ENCODE assay signal across 9 mouse cellular contexts in the genomic region with DNA sequence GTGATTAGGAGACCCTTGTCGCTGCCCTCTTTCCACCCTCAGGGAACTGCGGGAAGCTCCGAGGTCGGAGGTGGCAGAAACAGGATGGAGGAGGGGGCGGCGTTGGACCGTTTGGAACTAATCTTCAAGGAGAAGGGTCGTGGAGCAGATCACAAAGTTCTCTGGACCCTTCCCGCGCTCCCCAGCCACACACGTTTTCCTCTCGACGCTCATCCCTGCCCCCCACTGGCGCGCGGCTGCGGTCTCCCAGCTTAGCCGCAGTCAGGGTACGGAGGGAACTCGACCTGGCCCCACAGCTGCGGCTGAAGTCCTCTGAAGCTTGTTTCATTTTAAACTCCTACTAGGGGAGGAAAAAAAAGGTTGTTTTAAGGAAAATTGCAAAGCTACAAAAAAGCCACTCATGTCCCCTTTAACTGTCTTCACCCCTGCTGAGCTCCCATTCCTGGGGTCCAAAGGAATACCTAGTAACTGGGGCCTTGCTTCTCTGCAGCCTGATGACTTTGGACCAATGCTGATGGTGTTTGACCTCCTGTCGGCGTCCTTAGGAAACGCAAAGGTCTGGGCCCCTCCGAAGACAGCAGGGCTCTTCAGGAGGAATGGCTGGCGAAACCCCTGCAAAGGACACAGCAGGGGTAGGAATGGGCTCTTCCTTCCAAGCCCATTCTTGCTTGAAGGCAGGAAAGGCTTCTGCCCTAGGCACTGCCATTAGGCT. TPM values are rescaled to one million over a fixed set of nuclear protein-coding genes. Genes with fewer than 3 reads are reported as not detected.
DNase-seq lines count a peak whose midpoint lies in the region; ATAC-seq and TF ChIP-seq lines count a peak whose summit lies in the region.
"Had no signal": no experiment of that assay in that cellular context is flagged by ENCODE, and none has a peak within 500 bp of the region (broad histone marks: within the 10 kb centered on the region; RNA-seq: fewer than 3 reads in every experiment).

No protein-coding gene starts in this region.

- intact Hi-C loops in left cerebral cortex, adult 2 months (cut with DNase I) = loop anchor here (5.0 kb wide), 3 partner anchors 130 to 300 kb away; no protein-coding TSS in a partner anchor

- no peaks in the 10 kb centered on the region for H3K9me3 ChIP-seq in embryonic facial prominence, embryonic 13.5 days
- no peaks in the 10 kb centered on the region for H3K9me3 ChIP-seq in hindbrain, embryonic 16.5 days (ENCODE audit: control insufficient read depth, low read length)
- no peaks in the 10 kb centered on the region for H3K9me3 ChIP-seq in neural tube, embryonic 11.5 days (ENCODE audit: control insufficient read depth, low read length)

- H3K36me3 ChIP-seq in embryonic facial prominence, embryonic 13.5 days = no peaks in the 10 kb centered on the region
- no peaks in the 10 kb centered on the region for H3K36me3 ChIP-seq in hindbrain, embryonic 16.5 days (ENCODE audit: control insufficient read depth, insufficient read depth, low read length)
- H3K36me3 ChIP-seq in neural tube, embryonic 11.5 days (ENCODE audit: control insufficient read depth, insufficient read depth, low read length) = no peaks in the 10 kb centered on the region

- peaks cover 42% of the 10 kb centered on the region for H3K4me1 ChIP-seq in embryonic facial prominence, embryonic 13.5 days
- peaks cover 31% of the 10 kb centered on the region for H3K4me1 ChIP-seq in hindbrain, embryonic 16.5 days (ENCODE audit: control insufficient read depth, insufficient read depth, low read depth, low read length)
- H3K4me1 ChIP-seq in neural tube, embryonic 11.5 days (ENCODE audit: control insufficient read depth, insufficient read depth, low read length) = peaks cover 23% of the 10 kb centered on the region

- TF ChIP-seq CTCF in left cerebral cortex, adult 2 months (IDR thresholded peaks at IDR 0.05) = no peak

- WGBS in embryonic facial prominence, embryonic 13.5 days = 5% methylated on average over 26 of the region's 26 CpGs
- 4% methylated on average over 22 of the region's 26 CpGs for WGBS in hindbrain, embryonic 16.5 days
- WGBS in neural tube, embryonic 11.5 days = 2% methylated on average over 26 of the region's 26 CpGs

- peaks cover 20% of the 10 kb centered on the region for H3K27me3 ChIP-seq in embryonic facial prominence, embryonic 13.5 days
- H3K27me3 ChIP-seq in hindbrain, embryonic 16.5 days (replicated peaks; ENCODE audit: control insufficient read depth, insufficient read depth, low read length) = peaks cover 3% of the 10 kb centered on the region
- H3K27me3 ChIP-seq in neural tube, embryonic 11.5 days (ENCODE audit: control insufficient read depth, insufficient read depth, low read length) = peaks cover 7% of the 10 kb centered on the region; the same call in 1 of the 2 replicates

- H3K27ac ChIP-seq in left cerebral cortex, adult 2 months = no peak overlapping the region
- H3K27ac ChIP-seq in embryonic facial prominence, embryonic 13.5 days = peak overlapping the region; percentile 99
- H3K27ac ChIP-seq in hindbrain, embryonic 16.5 days (ENCODE audit: low read depth, low read length) = no peak overlapping the region; the same call in 1 of the 2 replicates
- no peak overlapping the region for H3K27ac ChIP-seq in neural tube, embryonic 11.5 days (ENCODE audit: low read depth, low read length)

- ATAC-seq in embryonic facial prominence, embryonic 13.5 days (ENCODE audit: insufficient number of reproducible peaks, insufficient read depth, low FRiP score, low TSS enrichment, low read depth) = no peak
- no peak for ATAC-seq in hindbrain, embryonic 16.5 days
- ATAC-seq in neural tube, embryonic 11.5 days (ENCODE audit: insufficient read depth, low FRiP score, low TSS enrichment) = no peak

- H3K4me3 ChIP-seq in left cerebral cortex, adult 2 months = peak overlapping the region; percentile 8; the same call in 1 of the 2 replicates
- H3K4me3 ChIP-seq in embryonic facial prominence, embryonic 13.5 days = peak overlapping the region; percentile 84
- H3K4me3 ChIP-seq in hindbrain, embryonic 16.5 days (ENCODE audit: low read length) = peak overlapping the region; percentile 90
- H3K4me3 ChIP-seq in neural tube, embryonic 11.5 days (ENCODE audit: low read depth, low read length) = peak overlapping the region; percentile 95

- H3K9ac ChIP-seq in embryonic facial prominence, embryonic 13.5 days = peak overlapping the region; percentile 69
- H3K9ac ChIP-seq in hindbrain, embryonic 16.5 days (ENCODE audit: low read depth, low read length) = peak overlapping the region; percentile 67
- H3K9ac ChIP-seq in neural tube, embryonic 11.5 days (ENCODE audit: low read length) = peak overlapping the region; percentile 26

- DNase-seq in left cerebral cortex, adult 2 months (ENCODE audit: extremely low spot score in 1 of 2, low spot score in 2 of 2) = no peak
- DNase-seq in left cerebral cortex, adult 18-20 months (ENCODE audit: low spot score in 2 of 2) = no peak
- peak; percentile 52 for DNase-seq in neural tube, embryonic 11.5 days (ENCODE audit: low spot score)
- no peak for DNase-seq in yolk sac, embryonic 10.5 days (ENCODE audit: low spot score)
- DNase-seq in right cerebral cortex, postnatal 25 days = no peak
- DNase-seq in lung, postnatal 36 days = no peak

- H3K4me2 ChIP-seq in embryonic facial prominence, embryonic 13.5 days = peak overlapping the region; percentile 94
- H3K4me2 ChIP-seq in hindbrain, embryonic 16.5 days (ENCODE audit: low read length) = peak overlapping the region; percentile 93
- peak overlapping the region; percentile 92 for H3K4me2 ChIP-seq in neural tube, embryonic 11.5 days (ENCODE audit: low read depth)

RNA-seq across cellular contexts. Expression of gene Zfp423, which starts 3.3 kb away (rescaled TPM):
- 10 to 100 TPM; 25.4 to 32.6 TPM for total RNA-seq in left cerebral cortex, adult 2 months (2021)
- 10 to 100 TPM; 22.2 to 28.8 TPM for total RNA-seq in left cerebral cortex, adult 18-20 months (2021)
- 30.5 and 33.3 TPM in 2 replicates for polyA plus RNA-seq in embryonic facial prominence, embryonic 13.5 days (2015; fragmentation: Nextera tagmentation; extraction: Ambion mirVana)
- 21.6 and 26.4 TPM in 2 replicates for polyA plus RNA-seq in hindbrain, embryonic 16.5 days (2015; fragmentation: Nextera tagmentation; extraction: Ambion mirVana)
- polyA plus RNA-seq in neural tube, embryonic 11.5 days (2014; fragmentation: Nextera tagmentation; extraction: Ambion mirVana) = 40.6 and 40.7 TPM in 2 replicates
- total RNA-seq: hematopoietic stem cell, adult 5-6 weeks had no signal

Comparison
In these comparisons a context has a peak if more than half of its experiments do, and no peak if none do; other contexts are left out.
1. H3K4me3 ChIP-seq: peak in every context shown above with its lines; median percentile 95 in neural tube, embryonic 11.5 days; 90 in hindbrain, embryonic 16.5 days; 84 in embryonic facial prominence, embryonic 13.5 days; 8 in left cerebral cortex, adult 2 months.